Mouse (Mus musculus) neural tube, embryonic 14.5 days (tissue): ENCODE data around the gene Lamc2. TPM values are rescaled to one million over a fixed set of nuclear protein-coding genes. Genes with fewer than 3 reads are reported as not detected.

ENCODE experiments used
- ATAC-seq: fragments of 200-750 bp; cut with Nextera tagmentation; 2 replicates; pipeline ENCODE4 v1.8.0; 2017; ENCODE audit warnings: low read depth, mild to moderate bottlenecking, moderate TSS enrichment, moderate library complexity
- H3K27ac ChIP-seq: fragments of 300-500 bp; sonication (generic); 2 replicates; pipeline ENCODE4 v1.5.1; 2014; ENCODE audit warnings: low read depth, mild to moderate bottlenecking, control low read depth, low read length, moderate library complexity, mixed read lengths
- H3K27me3 ChIP-seq: fragments of 300-500 bp; sonication (generic); 2 replicates; pipeline ENCODE4 v1.6.1; 2014; ENCODE audit warnings: low read length; ENCODE audit not compliant: control insufficient read depth, insufficient read depth
- H3K36me3 ChIP-seq: fragments of 300-500 bp; sonication (generic); 2 replicates; pipeline ENCODE4 v1.6.1; 2014; ENCODE audit warnings: low read length, mixed read lengths; ENCODE audit not compliant: control insufficient read depth, insufficient read depth
- H3K4me1 ChIP-seq: fragments of 300-500 bp; sonication (generic); 2 replicates; pipeline ENCODE4 v1.6.1; 2014; ENCODE audit warnings: low read length; ENCODE audit not compliant: control insufficient read depth, insufficient read depth
- H3K4me2 ChIP-seq: fragments of 300-500 bp; sonication (generic); 2 replicates; pipeline ENCODE4 v1.6.1; 2014; ENCODE audit warnings: mild to moderate bottlenecking, low read depth, low read length, control low read depth
- H3K4me3 ChIP-seq: fragments of 300-500 bp; sonication (generic); 2 replicates; pipeline ENCODE4 v1.5.1; 2014; ENCODE audit warnings: low read depth, low read length, control low read depth, mixed read lengths
- H3K9ac ChIP-seq: fragments of 300-500 bp; sonication (generic); replicated peaks from 2 replicates; pipeline ENCODE4 v1.6.1; 2014; ENCODE audit warnings: low read depth, mild to moderate bottlenecking, control low read depth, low read length, mixed read lengths
- H3K9me3 ChIP-seq: fragments of 300-500 bp; sonication (generic); 2 replicates; pipeline ENCODE4 v1.6.1; 2016; ENCODE audit warnings: low read length; ENCODE audit not compliant: control insufficient read depth
- WGBS: fragments of 180-500 bp; shearing (Covaris S2); extraction: QIAGEN DNeasy Blood & Tissue Kit; methylation state at CpG from one replicate; pipeline ENCODE4 v1.1.7; 2014; 5-methylcytosine and 5-hydroxymethylcytosine counted together
- polyA plus RNA-seq: library from polyadenylated mRNA; unstranded; fragments of >200 nt; fragmentation: Nextera tagmentation; extraction: Ambion mirVana; gene quantifications from 2 replicates; pipeline ENCODE4 v1.2.1, GENCODE M21; 2014

The Lamc2 gene
- polyA plus RNA-seq, 1 experiment from 2014 or later: 1.5 TPM

DNA sequence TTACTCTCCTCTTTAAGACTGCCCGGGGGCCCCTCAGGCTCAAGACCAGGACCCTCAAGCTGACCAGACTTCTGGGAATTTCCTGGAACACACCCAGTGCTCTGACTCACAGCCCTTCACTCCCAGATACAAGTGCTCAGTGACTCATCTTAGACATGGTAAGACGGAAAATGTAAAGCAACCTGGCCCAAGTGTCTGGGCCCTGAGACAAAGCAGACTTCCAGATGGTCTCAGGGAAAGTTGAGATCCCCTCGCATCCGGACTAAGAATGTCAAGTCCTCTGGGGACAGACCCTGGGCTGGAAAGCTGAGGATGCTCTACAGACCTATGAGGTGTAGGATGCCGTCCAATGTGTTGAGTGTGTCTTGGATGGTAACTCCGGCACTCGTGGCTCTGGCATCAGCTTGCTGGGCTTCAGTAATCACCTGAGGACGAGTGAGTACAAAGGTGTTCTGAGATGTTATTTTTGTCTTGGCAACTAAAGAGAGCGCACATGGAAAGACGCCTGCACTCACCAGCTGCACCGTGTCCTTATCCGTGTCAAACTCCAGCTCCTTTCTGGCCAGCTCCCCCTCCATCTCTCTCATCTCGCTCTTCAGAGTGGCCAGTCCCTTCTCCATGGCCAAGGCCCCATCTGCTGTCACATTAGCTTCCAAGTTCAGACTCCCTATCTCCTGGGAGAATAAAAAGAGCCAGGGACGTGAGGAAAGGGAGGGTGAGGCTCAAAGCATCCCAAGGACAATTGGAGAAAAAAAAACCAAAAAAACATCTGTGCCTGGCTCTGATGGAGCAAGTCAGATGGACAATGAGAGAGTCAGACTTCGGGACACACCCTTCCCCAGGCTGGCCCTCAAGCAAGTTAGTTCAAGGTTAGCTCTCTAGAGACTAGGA lies 59.5 kb downstream of the Lamc2 start:
- Histone ChIP-seq H3K4me2 (no peak overlapping the region), H3K36me3 (no peaks in the 10 kb centered on the region), H3K27me3 (no peaks in the 10 kb centered on the region), H3K9me3 (no peaks in the 10 kb centered on the region), H3K4me1 (no peaks in the 10 kb centered on the region), H3K4me3 (no peak overlapping the region), H3K27ac (no peak overlapping the region), H3K9ac (no peak overlapping the region)
- no peak for ATAC-seq
- WGBS: 88% methylated on average over 15 of the region's 15 CpGs

DNA sequence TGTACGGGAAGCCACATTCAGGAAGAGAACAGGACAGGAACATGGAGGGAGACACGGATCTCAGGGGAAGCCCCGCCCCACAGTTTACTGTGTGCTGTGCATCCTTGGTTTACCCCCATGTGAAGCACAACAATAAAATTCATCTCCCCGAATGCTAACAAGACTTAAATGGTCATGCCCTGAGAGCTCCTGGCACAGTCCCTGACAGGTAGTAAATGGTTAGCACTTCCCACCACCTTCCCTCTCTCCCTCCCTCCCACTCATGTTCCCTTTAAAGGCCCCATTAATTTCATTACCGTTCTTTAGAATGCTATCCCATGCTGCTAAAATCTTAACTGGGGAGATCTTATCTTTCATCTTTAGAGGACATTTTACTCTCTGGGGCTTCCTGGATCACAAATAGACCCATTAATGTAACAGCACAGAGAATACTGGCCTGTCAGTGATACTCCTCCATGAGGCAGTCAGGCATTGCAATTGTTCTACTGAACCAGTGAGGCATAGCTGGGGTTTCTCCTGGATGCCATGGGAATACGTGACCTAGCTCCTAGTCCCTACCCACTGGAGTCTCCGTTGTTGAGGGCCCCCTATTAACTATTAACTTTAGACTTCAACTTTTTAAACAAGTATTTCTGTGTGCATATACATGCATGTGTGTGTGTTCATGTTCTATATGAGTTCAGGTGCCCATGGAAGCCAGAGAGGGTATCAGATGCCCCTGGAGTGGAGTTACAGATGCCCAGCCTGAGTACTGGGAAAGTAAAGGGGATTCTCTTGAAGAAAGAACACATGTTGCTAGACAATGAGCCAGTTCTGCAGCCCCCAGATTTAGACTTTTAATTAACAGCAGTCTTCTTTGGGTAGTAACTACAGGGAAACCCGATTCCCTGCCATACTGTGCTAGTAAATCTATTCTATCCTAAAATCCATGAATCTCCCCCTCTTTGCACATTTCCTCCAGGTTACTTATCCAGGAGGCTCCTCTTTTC lies 60.7 kb downstream of the Lamc2 start:
- no peak; the same call in 1 of the 2 replicates for ATAC-seq
- Histone ChIP-seq H3K4me2 (no peak overlapping the region), H3K36me3 (no peaks in the 10 kb centered on the region), H3K27me3 (no peaks in the 10 kb centered on the region), H3K27ac (no peak overlapping the region), H3K4me3 (no peak overlapping the region), H3K9me3 (no peaks in the 10 kb centered on the region), H3K4me1 (no peaks in the 10 kb centered on the region), H3K9ac (no peak overlapping the region)
- WGBS: 64% methylated on average over 8 of the region's 8 CpGs

DNA sequence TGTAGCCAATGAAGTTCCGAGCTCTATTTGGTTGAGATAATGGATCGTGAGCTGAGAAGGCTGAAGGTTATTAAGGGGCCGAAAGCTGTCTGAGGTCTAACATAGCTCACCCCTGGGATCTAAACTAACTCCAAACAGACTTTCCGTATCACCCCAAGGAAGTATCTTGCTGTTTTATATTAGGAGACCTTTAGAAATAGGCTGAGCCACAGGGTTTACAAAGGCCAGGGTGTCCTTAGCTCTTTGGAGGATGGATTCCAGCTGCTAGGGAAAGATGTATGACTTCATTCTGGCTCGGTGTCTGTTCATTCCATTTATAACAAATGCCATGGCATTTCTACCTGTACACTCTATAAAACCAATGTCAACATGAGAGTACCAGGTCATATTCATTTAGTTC lies 61.7 kb downstream of the Lamc2 start:
- no peak overlapping the region for H3K27ac ChIP-seq
- H3K36me3 ChIP-seq: no peaks in the 10 kb centered on the region
- ATAC-seq: no peak
- no peaks in the 10 kb centered on the region for H3K27me3 ChIP-seq
- H3K9me3 ChIP-seq: no peaks in the 10 kb centered on the region
- no peak overlapping the region for H3K9ac ChIP-seq
- 84% methylated on average over 5 of the region's 5 CpGs for WGBS
- no peaks in the 10 kb centered on the region for H3K4me1 ChIP-seq
- H3K4me2 ChIP-seq: no peak overlapping the region
- no peak overlapping the region for H3K4me3 ChIP-seq

DNA sequence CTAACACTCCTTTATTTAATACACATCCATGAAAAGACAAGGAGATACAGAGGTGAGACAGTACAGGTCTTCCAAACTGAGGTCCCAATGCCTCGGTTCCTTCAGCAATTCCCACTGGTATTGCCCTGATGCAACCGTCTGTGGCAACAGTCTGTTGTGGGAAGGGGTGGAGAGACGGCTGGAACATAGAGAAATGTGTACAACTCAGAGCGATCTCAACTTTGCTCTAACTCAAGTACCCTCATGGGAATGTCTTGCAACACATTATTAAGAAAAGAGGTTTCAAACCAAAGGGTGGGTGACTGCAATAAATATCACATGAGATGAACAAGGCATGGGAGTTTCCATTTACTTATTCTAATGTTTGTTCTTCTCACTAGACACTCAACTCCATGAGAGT lies 63.5 kb downstream of the Lamc2 start:
- Histone ChIP-seq H3K36me3 (no peaks in the 10 kb centered on the region), H3K27me3 (no peaks in the 10 kb centered on the region), H3K4me2 (no peak overlapping the region), H3K4me3 (no peak overlapping the region), H3K9ac (no peak overlapping the region), H3K9me3 (no peaks in the 10 kb centered on the region), H3K4me1 (no peaks in the 10 kb centered on the region), H3K27ac (no peak overlapping the region)
- ATAC-seq: no peak
- 84% methylated on average over 4 of the region's 4 CpGs for WGBS

DNA sequence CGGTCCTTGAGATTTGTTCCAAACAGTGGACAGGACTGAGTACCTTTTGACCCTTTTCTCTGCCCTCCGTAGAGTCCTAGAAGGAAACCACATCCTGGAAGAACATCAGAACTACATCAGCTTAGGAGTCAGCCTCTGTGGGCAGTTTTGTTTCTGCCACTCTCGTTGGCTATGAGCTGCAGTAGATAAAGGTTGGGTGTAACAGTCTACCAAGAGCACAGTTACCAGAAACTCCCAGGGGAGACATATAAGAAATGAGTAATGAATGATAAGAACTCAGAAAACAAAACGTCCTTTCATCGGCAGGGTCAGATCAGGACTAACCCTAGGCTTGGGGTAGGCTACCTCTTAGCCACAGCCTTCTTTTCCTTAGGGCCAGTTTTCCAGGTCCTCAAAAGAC lies 64.9 kb downstream of the Lamc2 start:
- H3K4me3 ChIP-seq: no peak overlapping the region
- 85% methylated on average over 5 of the region's 5 CpGs for WGBS
- no peaks in the 10 kb centered on the region for H3K4me1 ChIP-seq
- no peak overlapping the region for H3K27ac ChIP-seq
- no peak for ATAC-seq
- H3K9me3 ChIP-seq: no peaks in the 10 kb centered on the region
- H3K4me2 ChIP-seq: no peak overlapping the region
- H3K36me3 ChIP-seq: no peaks in the 10 kb centered on the region
- no peaks in the 10 kb centered on the region for H3K27me3 ChIP-seq
- H3K9ac ChIP-seq: no peak overlapping the region

DNA sequence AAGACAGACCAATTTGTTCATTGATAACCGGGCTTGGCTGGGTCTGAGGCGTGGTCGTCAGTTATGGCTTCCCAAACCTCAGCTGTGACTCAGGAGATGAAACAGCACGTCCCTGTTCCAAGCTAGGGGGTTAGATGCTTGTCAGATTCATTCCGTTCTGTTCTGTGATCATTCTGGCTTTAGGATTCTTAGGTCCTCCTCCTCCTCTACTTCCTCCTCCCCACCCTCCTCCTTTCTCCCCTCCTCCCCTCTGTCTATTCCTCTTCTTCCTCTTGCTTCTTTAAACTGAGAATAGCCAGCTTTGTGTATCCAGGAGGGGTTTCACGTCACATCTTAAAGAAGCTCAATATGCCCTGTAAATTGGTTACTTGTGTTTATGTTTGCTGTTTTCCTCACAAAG lies 65.7 kb downstream of the Lamc2 start:
- WGBS: 80% methylated on average over 6 of the region's 6 CpGs
- Histone ChIP-seq H3K27ac (no peak overlapping the region), H3K27me3 (no peaks in the 10 kb centered on the region), H3K4me3 (no peak overlapping the region), H3K4me1 (no peaks in the 10 kb centered on the region), H3K9ac (no peak overlapping the region), H3K9me3 (no peaks in the 10 kb centered on the region), H3K36me3 (no peaks in the 10 kb centered on the region), H3K4me2 (no peak overlapping the region)
- no peak for ATAC-seq

DNA sequence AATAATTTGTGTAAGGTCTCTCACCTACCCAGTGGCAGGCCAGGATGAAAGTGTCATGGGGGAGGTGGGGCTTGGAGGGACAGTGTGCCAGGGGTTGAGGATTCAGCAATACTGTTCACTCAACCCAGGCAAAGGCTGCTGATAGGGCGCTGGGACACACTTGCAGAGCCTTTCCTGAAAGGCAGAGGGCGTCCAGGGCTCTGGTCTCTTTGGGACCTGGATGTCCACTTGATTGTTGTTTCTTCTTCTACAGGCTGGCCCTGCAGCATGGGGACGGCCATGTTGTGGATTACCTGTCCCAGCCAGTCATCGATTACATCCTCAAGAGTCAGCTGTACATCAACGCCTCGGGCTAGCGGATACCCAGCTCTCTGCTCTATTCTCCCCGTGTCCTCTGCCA lies 70.9 kb downstream of the Lamc2 start:
- H3K27ac ChIP-seq: no peak overlapping the region
- no peaks in the 10 kb centered on the region for H3K27me3 ChIP-seq
- ATAC-seq: no peak
- no peak overlapping the region for H3K4me2 ChIP-seq
- H3K4me3 ChIP-seq: no peak overlapping the region
- 0 out of 2 replicates have a peak, but pooled peaks cover 4% of the 10 kb centered on the region for H3K36me3 ChIP-seq
- WGBS: 86% methylated on average over 8 of the region's 8 CpGs
- no peak overlapping the region for H3K9ac ChIP-seq
- H3K9me3 ChIP-seq: no peaks in the 10 kb centered on the region
- H3K4me1 ChIP-seq: no peaks in the 10 kb centered on the region

DNA sequence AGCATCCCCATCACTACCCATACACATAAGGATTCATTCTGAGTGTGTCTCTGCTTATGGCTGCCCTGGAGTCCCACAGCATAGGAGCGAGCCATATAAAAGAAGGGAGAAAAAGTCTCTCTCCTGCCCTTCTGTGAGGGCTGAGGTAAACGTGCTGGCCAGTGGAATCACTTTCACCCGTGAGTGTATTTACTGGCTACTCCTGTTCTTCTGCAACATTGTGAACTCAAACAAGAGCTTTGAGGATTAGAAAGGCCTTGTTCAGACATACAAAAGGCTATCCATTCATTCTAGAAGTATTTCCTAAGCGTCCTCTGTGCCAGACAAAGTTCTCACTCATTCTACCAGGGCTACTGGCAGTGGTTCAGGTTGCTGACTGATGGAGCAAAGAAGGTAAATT lies 74.7 kb downstream of the Lamc2 start:
- Histone ChIP-seq H3K4me3 (no peak overlapping the region), H3K9ac (no peak overlapping the region), H3K27me3 (no peaks in the 10 kb centered on the region), H3K27ac (no peak overlapping the region), H3K9me3 (no peaks in the 10 kb centered on the region), H3K36me3 (0 out of 2 replicates have a peak, but pooled peaks cover 4% of the 10 kb centered on the region), H3K4me1 (no peaks in the 10 kb centered on the region; the same call in 1 of the 2 replicates), H3K4me2 (no peak overlapping the region)
- no peak for ATAC-seq
- WGBS: 67% methylated on average over 4 of the region's 4 CpGs

DNA sequence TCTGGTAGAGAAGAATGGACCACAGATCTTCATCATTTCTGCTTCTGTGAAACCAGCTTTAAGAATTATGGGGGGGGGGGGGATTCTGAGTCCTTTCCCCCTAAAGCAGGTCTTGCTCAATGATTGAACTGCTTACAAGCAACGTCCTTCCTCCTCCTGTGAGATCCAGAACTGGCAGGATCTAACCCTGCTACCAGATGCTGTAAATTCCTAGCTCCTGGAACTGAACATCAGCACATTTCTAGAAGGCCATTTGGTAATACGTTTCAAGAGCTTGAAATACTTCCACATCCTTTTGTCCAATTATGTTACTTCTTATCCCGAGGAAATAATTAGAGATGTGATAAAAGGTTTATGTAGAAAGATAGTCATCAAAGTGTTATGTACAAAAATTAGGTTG lies 76.4 kb downstream of the Lamc2 start:
- WGBS: 69% methylated on average over 3 of the region's 3 CpGs

More for the DNA sequence above, 76.4 kb downstream of the Lamc2 start:
- no peak for ATAC-seq
- no peak overlapping the region for H3K4me2 ChIP-seq
- no peaks in the 10 kb centered on the region for H3K27me3 ChIP-seq
- no peaks in the 10 kb centered on the region; the same call in 1 of the 2 replicates for H3K4me1 ChIP-seq
- no peaks in the 10 kb centered on the region for H3K9me3 ChIP-seq
- H3K36me3 ChIP-seq: 0 out of 2 replicates have a peak, but pooled peaks cover 4% of the 10 kb centered on the region
- H3K27ac ChIP-seq: no peak overlapping the region
- H3K4me3 ChIP-seq: no peak overlapping the region
- H3K9ac ChIP-seq: no peak overlapping the region
